In genomic region chr8:48232927-48233326, GRCm38 (mm10) we compare ENCODE assay signal across 14 mouse cellular contexts.
"Had no signal": no experiment of that assay in that cellular context is flagged by ENCODE, and none has a peak within 500 bp of the region (broad histone marks: within the 10 kb centered on the region; RNA-seq: fewer than 3 reads in every experiment).

No protein-coding gene starts in this region.

- DNase-seq: kidney, adult 18-20 months; kidney, adult 9 months; kidney, postnatal 14 days; kidney, postnatal 4 days; left cerebral cortex, postnatal 4 days; liver, embryonic 13.5 days; lung, adult 2 months; lung, postnatal 14 days; lung, postnatal 4 days; thymus, postnatal 36 days had no signal

- H3K9me3 ChIP-seq: stomach, embryonic 15.5 days had no signal

- ATAC-seq: intestine, embryonic 16.5 days had no signal

- H3K27me3 ChIP-seq: liver, embryonic 13.5 days; neural tube, embryonic 13.5 days; stomach, embryonic 15.5 days had no signal

- H3K9ac ChIP-seq: liver, embryonic 13.5 days; neural tube, embryonic 13.5 days; stomach, embryonic 15.5 days had no signal

- H3K27ac ChIP-seq: liver, embryonic 13.5 days; neural tube, embryonic 13.5 days; stomach, embryonic 15.5 days had no signal

- H3K4me3 ChIP-seq: liver, embryonic 13.5 days; neural tube, embryonic 13.5 days; stomach, embryonic 15.5 days had no signal

- H3K4me2 ChIP-seq: liver, embryonic 13.5 days; midbrain, embryonic 11.5 days; neural tube, embryonic 13.5 days; stomach, embryonic 15.5 days had no signal

- H3K4me1 ChIP-seq: liver, embryonic 13.5 days; stomach, embryonic 15.5 days had no signal
